Mouse (Mus musculus): ENCODE results near the gene Slco2a1. TPM values are rescaled to one million over a fixed set of nuclear protein-coding genes. Genes with fewer than 3 reads are reported as not detected.

The Slco2a1 gene
- polyA plus RNA-seq, 1 experiment from 2014 or later = 6.1 TPM

- Histone ChIP-seq H3K27ac (no peak overlapping the region), H3K9ac (no peak overlapping the region), H3K4me1 (peaks cover 5% of the 10 kb centered on the region; the same call in 1 of the 2 replicates), H3K27me3 (no peaks in the 10 kb centered on the region), H3K36me3 (no peaks in the 10 kb centered on the region), H3K4me2 (no peak overlapping the region), H3K4me3 (no peak overlapping the region), H3K9me3 (no peaks in the 10 kb centered on the region)
- WGBS = 91% methylated on average over 2 of the region's 2 CpGs
- no peak for ATAC-seq (ENCODE audit: insufficient number of reproducible peaks, insufficient read depth, low FRiP score, low TSS enrichment, low read depth)
Observed at GRCm38 (mm10) chr9:103040581-103040980, 52.1 kb downstream of the Slco2a1 start.

GRCm38 (mm10) chr9:103045406-103045805, 56.9 kb downstream of the Slco2a1 start:
- 57% methylated on average over 1 of the region's 1 CpGs for WGBS
- Histone ChIP-seq H3K9me3 (no peaks in the 10 kb centered on the region), H3K4me3 (no peak overlapping the region), H3K27me3 (no peaks in the 10 kb centered on the region), H3K9ac (no peak overlapping the region), H3K4me1 (peaks cover 4% of the 10 kb centered on the region; the same call in 1 of the 2 replicates), H3K36me3 (no peaks in the 10 kb centered on the region), H3K4me2 (no peak overlapping the region), H3K27ac (no peak overlapping the region)
- no peak for ATAC-seq (ENCODE audit: insufficient number of reproducible peaks, insufficient read depth, low FRiP score, low TSS enrichment, low read depth)

GRCm38 (mm10) chr9:103049049-103049511, 60.6 kb downstream of the Slco2a1 start:
- no peak overlapping the region for H3K9ac ChIP-seq
- no peaks in the 10 kb centered on the region for H3K9me3 ChIP-seq
- H3K27me3 ChIP-seq = no peaks in the 10 kb centered on the region
- no peak overlapping the region for H3K4me3 ChIP-seq
- no peaks in the 10 kb centered on the region for H3K36me3 ChIP-seq
- WGBS = 89% methylated on average over 7 of the region's 7 CpGs
- no peak overlapping the region for H3K27ac ChIP-seq
- no peak overlapping the region for H3K4me2 ChIP-seq
- ATAC-seq (ENCODE audit: insufficient number of reproducible peaks, insufficient read depth, low FRiP score, low TSS enrichment, low read depth) = no peak
- no peaks in the 10 kb centered on the region for H3K4me1 ChIP-seq

- no peak overlapping the region for H3K27ac ChIP-seq
- no peaks in the 10 kb centered on the region for H3K36me3 ChIP-seq
- H3K9me3 ChIP-seq = no peaks in the 10 kb centered on the region
- H3K4me3 ChIP-seq = no peak overlapping the region
- peaks cover 21% of the 10 kb centered on the region for H3K4me1 ChIP-seq
- WGBS = 58% methylated on average over 7 of the region's 7 CpGs
- no peaks in the 10 kb centered on the region for H3K27me3 ChIP-seq
- no peak overlapping the region for H3K4me2 ChIP-seq
- ATAC-seq (ENCODE audit: insufficient number of reproducible peaks, insufficient read depth, low FRiP score, low TSS enrichment, low read depth) = no peak
- H3K9ac ChIP-seq = no peak overlapping the region
Observed at GRCm38 (mm10) chr9:103053829-103054228, 65.3 kb downstream of the Slco2a1 start.

DNA sequence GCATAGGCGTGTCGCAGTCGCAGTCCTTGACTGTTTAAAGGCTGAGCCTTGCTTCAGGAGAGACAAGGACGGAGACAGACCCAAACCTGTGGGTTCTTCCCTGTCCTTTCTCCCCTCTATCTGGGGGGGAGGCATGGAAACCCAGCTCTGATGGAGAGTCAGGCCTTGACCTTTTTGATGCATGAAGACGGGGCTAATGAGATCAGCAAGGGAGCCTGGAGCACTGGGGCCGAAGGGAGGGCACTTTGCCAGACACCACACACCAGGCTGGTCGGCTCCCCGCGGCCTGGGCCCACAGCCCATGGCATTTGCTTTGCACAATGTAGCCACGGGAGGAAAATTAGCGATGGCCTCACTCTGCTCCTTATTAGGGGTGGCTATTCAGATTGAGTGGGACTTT, 66.5 kb downstream of the Slco2a1 start:
- Histone ChIP-seq H3K4me2 (no peak overlapping the region), H3K27me3 (no peaks in the 10 kb centered on the region), H3K4me3 (no peak overlapping the region), H3K9ac (no peak overlapping the region), H3K4me1 (peaks cover 22% of the 10 kb centered on the region), H3K36me3 (no peaks in the 10 kb centered on the region), H3K27ac (peak overlapping the region; percentile 30; the same call in 1 of the 2 replicates), H3K9me3 (no peaks in the 10 kb centered on the region)
- ATAC-seq (ENCODE audit: insufficient number of reproducible peaks, insufficient read depth, low FRiP score, low TSS enrichment, low read depth) = no peak
- WGBS = 51% methylated on average over 11 of the region's 11 CpGs

GRCm38 (mm10) chr9:103056164-103056563, 67.7 kb downstream of the Slco2a1 start:
- WGBS = 88% methylated on average over 5 of the region's 5 CpGs
- no peak for ATAC-seq (ENCODE audit: insufficient number of reproducible peaks, insufficient read depth, low FRiP score, low TSS enrichment, low read depth)
- Histone ChIP-seq H3K36me3 (no peaks in the 10 kb centered on the region), H3K9me3 (no peaks in the 10 kb centered on the region), H3K27ac (no peak overlapping the region), H3K4me3 (no peak overlapping the region), H3K9ac (no peak overlapping the region), H3K4me2 (no peak overlapping the region), H3K4me1 (peaks cover 27% of the 10 kb centered on the region), H3K27me3 (no peaks in the 10 kb centered on the region)

- Histone ChIP-seq H3K4me2 (no peak overlapping the region), H3K9ac (peak overlapping the region; percentile 23; the same call in 1 of the 2 replicates), H3K27me3 (no peaks in the 10 kb centered on the region), H3K9me3 (0 out of 2 replicates have a peak, but pooled peaks cover 3% of the 10 kb centered on the region), H3K4me3 (no peak overlapping the region), H3K27ac (peak overlapping the region; percentile 16; the same call in 1 of the 2 replicates), H3K36me3 (no peaks in the 10 kb centered on the region), H3K4me1 (peaks cover 20% of the 10 kb centered on the region)
- ATAC-seq (ENCODE audit: insufficient number of reproducible peaks, insufficient read depth, low FRiP score, low TSS enrichment, low read depth) = no peak
- 55% methylated on average over 2 of the region's 2 CpGs for WGBS
Observed at GRCm38 (mm10) chr9:103060551-103060950, 72.0 kb downstream of the Slco2a1 start.

GRCm38 (mm10) chr9:103061471-103062053, 73.0 kb downstream of the Slco2a1 start:
- peaks cover 18% of the 10 kb centered on the region for H3K4me1 ChIP-seq
- ATAC-seq (ENCODE audit: insufficient number of reproducible peaks, insufficient read depth, low FRiP score, low TSS enrichment, low read depth) = no peak
- H3K9ac ChIP-seq = no peak overlapping the region
- H3K27ac ChIP-seq = no peak overlapping the region
- H3K4me2 ChIP-seq = no peak overlapping the region
- H3K36me3 ChIP-seq = no peaks in the 10 kb centered on the region
- no peak overlapping the region for H3K4me3 ChIP-seq
- WGBS = 57% methylated on average over 5 of the region's 5 CpGs
- 0 out of 2 replicates have a peak, but pooled peaks cover 3% of the 10 kb centered on the region for H3K9me3 ChIP-seq
- H3K27me3 ChIP-seq = no peaks in the 10 kb centered on the region

DNA sequence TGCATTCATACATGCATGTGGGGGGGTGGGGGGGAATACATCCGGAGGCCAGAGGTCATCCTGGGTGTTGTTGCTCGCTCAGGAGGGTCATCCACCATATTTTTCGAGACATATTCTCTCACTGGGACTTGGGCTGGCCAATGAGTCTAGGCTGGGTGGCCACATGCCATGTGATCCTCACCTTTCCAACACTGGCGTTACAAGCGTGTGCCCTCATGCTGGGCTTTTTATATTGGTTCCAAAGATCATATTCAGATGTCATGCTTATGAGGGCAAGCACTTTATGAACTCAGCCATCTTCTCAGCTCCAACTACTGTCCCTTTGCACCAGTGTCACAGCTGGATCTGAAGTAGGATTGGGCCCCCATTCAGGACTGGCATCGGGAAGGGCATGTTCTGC, 75.1 kb downstream of the Slco2a1 start:
- no peaks in the 10 kb centered on the region for H3K27me3 ChIP-seq
- H3K27ac ChIP-seq = no peak overlapping the region
- H3K4me3 ChIP-seq = no peak overlapping the region
- H3K36me3 ChIP-seq = no peaks in the 10 kb centered on the region
- no peak overlapping the region for H3K9ac ChIP-seq
- no peak for ATAC-seq (ENCODE audit: insufficient number of reproducible peaks, insufficient read depth, low FRiP score, low TSS enrichment, low read depth)
- WGBS = 87% methylated on average over 6 of the region's 6 CpGs
- H3K4me2 ChIP-seq = no peak overlapping the region
- H3K9me3 ChIP-seq = 0 out of 2 replicates have a peak, but pooled peaks cover 3% of the 10 kb centered on the region
- peaks cover 27% of the 10 kb centered on the region for H3K4me1 ChIP-seq

- 0 out of 2 replicates have a peak, but pooled peaks cover 3% of the 10 kb centered on the region for H3K9me3 ChIP-seq
- H3K4me3 ChIP-seq = no peak overlapping the region
- no peaks in the 10 kb centered on the region for H3K27me3 ChIP-seq
- no peaks in the 10 kb centered on the region for H3K36me3 ChIP-seq
- H3K9ac ChIP-seq = no peak overlapping the region
- peak; percentile 68; the same call in 1 of the 2 replicates for ATAC-seq (ENCODE audit: insufficient number of reproducible peaks, insufficient read depth, low FRiP score, low TSS enrichment, low read depth)
- WGBS = 23% methylated on average over 8 of the region's 8 CpGs
- peak overlapping the region; percentile 78 for H3K27ac ChIP-seq
- peaks cover 24% of the 10 kb centered on the region for H3K4me1 ChIP-seq
- peak overlapping the region; percentile 20; the same call in 1 of the 2 replicates for H3K4me2 ChIP-seq
Observed at GRCm38 (mm10) chr9:103066845-103067244, 78.3 kb downstream of the Slco2a1 start.

- Histone ChIP-seq H3K4me3 (no peak overlapping the region), H3K9ac (no peak overlapping the region), H3K36me3 (no peaks in the 10 kb centered on the region), H3K4me2 (no peak overlapping the region), H3K27ac (peak overlapping the region; percentile 77), H3K9me3 (0 out of 2 replicates have a peak, but pooled peaks cover 3% of the 10 kb centered on the region), H3K27me3 (no peaks in the 10 kb centered on the region), H3K4me1 (peaks cover 31% of the 10 kb centered on the region)
- 92% methylated on average over 11 of the region's 11 CpGs for WGBS
- no peak for ATAC-seq (ENCODE audit: insufficient number of reproducible peaks, insufficient read depth, low FRiP score, low TSS enrichment, low read depth)
Observed at GRCm38 (mm10) chr9:103067651-103068050, 79.1 kb downstream of the Slco2a1 start.

DNA sequence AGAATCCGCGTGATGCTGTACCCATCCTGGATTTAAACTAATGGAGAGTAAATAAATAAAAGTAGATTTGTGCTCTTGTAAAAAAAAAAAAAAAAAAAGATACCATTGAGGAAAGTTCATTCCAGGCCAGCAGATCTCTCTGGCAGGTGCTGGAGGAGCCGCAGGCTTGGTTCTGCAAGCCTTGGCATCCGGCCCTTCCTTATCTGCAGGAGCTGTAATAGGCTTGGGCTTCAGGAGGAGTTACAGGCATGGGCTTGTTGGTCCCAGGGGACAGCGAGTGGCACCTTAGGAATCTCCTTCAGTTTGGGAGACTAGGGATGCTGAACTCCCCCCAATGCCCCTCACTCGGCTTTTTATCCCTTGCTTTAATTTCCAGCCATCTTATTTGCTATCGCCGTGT, 80.3 kb downstream of the Slco2a1 start:
- H3K27me3 ChIP-seq = no peaks in the 10 kb centered on the region
- H3K27ac ChIP-seq = no peak overlapping the region
- H3K9me3 ChIP-seq = 0 out of 2 replicates have a peak, but pooled peaks cover 3% of the 10 kb centered on the region
- no peak for ATAC-seq (ENCODE audit: insufficient number of reproducible peaks, insufficient read depth, low FRiP score, low TSS enrichment, low read depth)
- no peak overlapping the region for H3K4me2 ChIP-seq
- H3K4me1 ChIP-seq = peaks cover 35% of the 10 kb centered on the region
- 92% methylated on average over 8 of the region's 8 CpGs for WGBS
- no peaks in the 10 kb centered on the region for H3K36me3 ChIP-seq
- no peak overlapping the region for H3K4me3 ChIP-seq
- no peak overlapping the region for H3K9ac ChIP-seq

Data from embryonic facial prominence, embryonic 13.5 days (tissue).